Mouse (Mus musculus): Measurements from ENCODE around the gene Medag.

DNA sequence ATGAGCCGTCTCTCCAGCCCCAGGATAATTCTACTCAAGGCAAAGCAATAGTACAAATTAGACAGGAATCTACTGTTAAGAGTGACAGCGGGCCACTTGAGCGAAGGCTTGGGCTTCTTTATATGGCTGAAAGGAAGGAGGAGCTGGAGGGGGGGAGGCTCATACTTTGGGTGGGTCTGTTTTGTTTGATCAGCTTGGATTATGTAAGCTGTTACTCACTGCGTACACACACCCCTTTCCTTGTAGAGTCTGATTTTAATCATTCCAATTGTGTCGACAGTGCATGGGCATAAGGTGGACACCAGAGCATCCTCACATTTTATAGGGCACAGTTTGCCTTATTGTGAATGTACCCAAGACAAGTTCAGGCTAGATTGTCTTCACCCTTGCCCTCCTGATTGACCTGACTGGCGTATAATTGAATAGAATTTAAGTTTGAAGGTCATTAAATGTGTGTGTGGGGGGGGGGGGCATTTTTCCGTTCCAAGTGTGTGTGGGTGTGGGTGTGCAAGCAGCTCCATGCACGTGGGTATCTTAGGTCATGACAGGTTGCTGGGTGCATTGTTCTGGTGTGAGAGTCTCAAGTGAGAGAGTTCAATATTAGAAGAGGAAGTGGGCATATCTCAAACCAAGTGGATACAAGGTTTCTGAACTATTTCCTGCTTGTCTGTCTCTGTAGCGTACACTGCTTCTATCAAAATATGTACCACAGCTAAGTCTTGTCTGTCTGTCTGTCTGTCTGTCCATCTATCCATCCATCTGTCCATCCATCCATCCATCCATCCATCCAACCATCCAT is 3.0 kb downstream of the Medag start:
- TF ChIP-seq EP300 (IDR thresholded peaks at IDR 0.05; ENCODE audit: insufficient read depth, low read depth, low read length), result no peak
- no peak for TF ChIP-seq CTCF (IDR thresholded peaks at IDR 0.05)
- no peak for TF ChIP-seq POLR2A (IDR thresholded peaks at IDR 0.05; ENCODE audit: insufficient read depth, low read depth, low read length)

Measured in heart, adult 2 months (tissue).